Mouse (Mus musculus) intestine, embryonic 15.5 days (tissue): ENCODE measurements at regions not wholly inside any gene's neighbourhood (a gene's known extent, or its start where the extent isn't known, plus 50 kb on each side); places are given as distances from the start of the nearest gene placed in this dataset.

Source experiments
- ATAC-seq: fragments of 200-750 bp; cut with Nextera tagmentation; 2 replicates; pipeline ENCODE4 v1.8.0; 2017; ENCODE audit warnings: moderate TSS enrichment, moderate library complexity
- H3K27ac ChIP-seq: fragments of 300-500 bp; sonication (generic); 2 replicates; pipeline ENCODE4 v1.5.1; 2015; ENCODE audit warnings: mild to moderate bottlenecking, inconsistent platforms
- H3K27me3 ChIP-seq: fragments of 300-500 bp; sonication (generic); replicated peaks from 2 replicates; pipeline ENCODE4 v1.6.1; 2015; ENCODE audit warnings: inconsistent platforms
- H3K36me3 ChIP-seq: fragments of 300-500 bp; sonication (generic); 2 replicates; pipeline ENCODE4 v1.6.1; 2015; ENCODE audit warnings: inconsistent platforms
- H3K4me1 ChIP-seq: fragments of 300-500 bp; sonication (generic); replicated peaks from 2 replicates; pipeline ENCODE4 v1.6.1; 2015; ENCODE audit warnings: inconsistent platforms
- H3K4me2 ChIP-seq: fragments of 300-500 bp; sonication (generic); replicated peaks from 2 replicates; pipeline ENCODE4 v1.6.1; 2015; ENCODE audit warnings: mild to moderate bottlenecking, inconsistent platforms
- H3K4me3 ChIP-seq: fragments of 300-500 bp; sonication (generic); replicated peaks from 2 replicates; pipeline ENCODE4 v1.5.1; 2015; ENCODE audit warnings: inconsistent platforms
- H3K9ac ChIP-seq: fragments of 300-500 bp; sonication (generic); 2 replicates; pipeline ENCODE4 v1.6.1; 2015; ENCODE audit warnings: inconsistent platforms
- H3K9me3 ChIP-seq: fragments of 300-500 bp; sonication (generic); 2 replicates; pipeline ENCODE4 v1.6.1; 2016; ENCODE audit warnings: inconsistent platforms
- WGBS: fragments of 180-500 bp; shearing (Covaris S2); methylation state at CpG from one replicate; pipeline ENCODE4 v1.1.7; 2015; 5-methylcytosine and 5-hydroxymethylcytosine counted together

DNA sequence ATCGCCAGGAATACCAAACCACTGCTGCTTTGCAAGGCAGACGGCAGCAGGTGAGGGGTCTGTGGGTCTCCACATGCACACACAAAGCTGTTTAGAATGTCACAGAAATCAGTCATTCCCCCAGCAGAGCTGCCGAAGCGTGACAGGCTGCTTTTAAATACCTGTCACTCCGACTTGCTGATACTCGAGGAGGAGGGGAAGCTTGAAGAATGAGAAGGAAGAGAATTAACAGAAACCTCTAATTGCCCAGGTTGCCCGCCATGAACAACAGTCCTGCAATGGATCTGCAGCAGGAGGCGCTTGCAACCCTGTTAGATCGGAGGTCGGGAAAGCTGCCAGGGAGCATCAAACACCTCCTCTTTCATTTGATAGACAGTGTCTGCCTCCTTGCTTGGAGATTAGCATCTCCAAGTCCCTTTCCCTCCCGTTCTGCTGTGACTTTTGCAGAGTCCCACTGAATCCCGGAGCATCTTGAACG lies 150.5 kb downstream of the Abhd5 start:
- Histone ChIP-seq H3K9me3 (no peaks in the 10 kb centered on the region), H3K4me3 (no peak overlapping the region), H3K27ac (no peak overlapping the region), H3K4me1 (no peaks in the 10 kb centered on the region), H3K36me3 (no peaks in the 10 kb centered on the region), H3K4me2 (no peak overlapping the region), H3K27me3 (0 out of 2 replicates have a peak, but pooled peaks cover 4% of the 10 kb centered on the region), H3K9ac (no peak overlapping the region)
- no peak for ATAC-seq
- WGBS: 40% methylated on average over 13 of the region's 13 CpGs

DNA sequence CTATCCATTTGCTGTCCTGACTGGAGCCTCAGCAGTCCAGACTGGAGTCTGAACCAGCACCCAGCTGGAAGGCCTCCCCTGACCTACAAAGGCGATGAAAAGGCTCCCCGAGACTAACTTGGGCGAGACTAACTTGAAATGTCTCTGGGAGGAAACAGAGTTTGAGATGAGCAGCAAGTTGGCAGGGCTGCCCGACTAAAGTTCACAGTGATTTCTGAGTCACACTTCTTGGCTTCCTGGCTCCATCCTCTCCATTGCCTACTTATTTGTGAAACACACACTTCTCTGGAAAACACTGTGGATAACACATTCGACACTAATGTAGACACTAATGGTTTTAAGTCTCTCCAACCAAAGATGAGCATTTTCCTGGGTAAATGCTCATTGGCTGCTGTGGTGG lies 170.2 kb downstream of the Abhd5 start:
- Histone ChIP-seq H3K36me3 (no peaks in the 10 kb centered on the region), H3K27ac (no peak overlapping the region), H3K9me3 (no peaks in the 10 kb centered on the region), H3K27me3 (no peaks in the 10 kb centered on the region), H3K9ac (no peak overlapping the region), H3K4me2 (no peak overlapping the region), H3K4me3 (no peak overlapping the region), H3K4me1 (no peaks in the 10 kb centered on the region)
- WGBS: 66% methylated on average over 5 of the region's 5 CpGs
- no peak for ATAC-seq

DNA sequence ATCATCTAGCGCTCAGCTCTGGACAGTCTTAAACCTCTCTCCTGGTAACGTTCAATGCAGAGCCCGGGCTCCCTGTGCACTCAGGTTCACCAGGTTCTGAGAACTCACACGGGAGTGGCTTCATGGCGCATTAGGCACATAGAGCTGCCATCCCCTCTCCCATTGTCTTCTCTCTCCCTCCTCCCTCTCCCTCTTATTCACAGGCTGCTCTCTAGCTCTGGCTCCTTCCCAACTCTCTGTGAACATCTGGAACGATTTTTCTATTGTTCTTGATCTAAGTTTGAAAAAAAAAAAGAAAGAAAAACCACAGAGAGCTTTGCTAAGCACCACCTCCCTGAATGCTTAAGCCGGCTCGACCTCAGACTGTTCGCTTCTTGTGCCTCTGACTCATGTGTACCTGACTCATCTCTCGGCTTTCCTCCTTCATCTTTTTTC lies 174.2 kb downstream of the Abhd5 start:
- H3K27ac ChIP-seq: no peak overlapping the region
- no peak for ATAC-seq
- H3K9ac ChIP-seq: no peak overlapping the region
- no peaks in the 10 kb centered on the region for H3K27me3 ChIP-seq
- no peaks in the 10 kb centered on the region for H3K9me3 ChIP-seq
- H3K4me3 ChIP-seq: no peak overlapping the region
- H3K4me2 ChIP-seq: no peak overlapping the region
- H3K36me3 ChIP-seq: no peaks in the 10 kb centered on the region
- no peaks in the 10 kb centered on the region for H3K4me1 ChIP-seq
- 49% methylated on average over 10 of the region's 10 CpGs for WGBS

DNA sequence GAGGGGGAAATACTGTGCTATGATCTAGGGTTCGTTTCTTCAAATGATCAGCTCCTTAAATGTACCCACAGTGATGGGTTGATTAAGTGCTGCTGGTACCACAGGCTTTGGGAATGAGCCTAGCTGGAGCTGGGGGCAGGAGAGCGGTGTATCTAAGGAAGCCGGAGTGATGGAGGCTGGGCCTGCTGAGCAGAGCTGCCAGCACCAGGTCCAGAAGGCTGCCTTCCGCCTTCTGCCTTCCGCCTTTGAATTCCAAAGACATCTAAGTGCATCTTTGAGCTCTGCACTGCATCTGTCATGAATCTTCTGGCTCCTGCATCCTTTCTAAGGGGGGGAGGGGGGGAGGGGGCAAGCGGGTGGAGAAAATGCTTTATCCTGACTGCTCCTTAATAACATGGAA lies 176.9 kb downstream of the Abhd5 start:
- ATAC-seq: no peak
- 60% methylated on average over 6 of the region's 6 CpGs for WGBS
- no peaks in the 10 kb centered on the region for H3K4me1 ChIP-seq
- H3K27me3 ChIP-seq: no peaks in the 10 kb centered on the region
- no peak overlapping the region for H3K4me3 ChIP-seq
- no peak overlapping the region for H3K4me2 ChIP-seq
- no peaks in the 10 kb centered on the region for H3K9me3 ChIP-seq
- H3K36me3 ChIP-seq: no peaks in the 10 kb centered on the region
- no peak overlapping the region for H3K9ac ChIP-seq
- no peak overlapping the region for H3K27ac ChIP-seq

GRCm38 (mm10) chr9:122529721-122530120 lies 178.3 kb downstream of the Abhd5 start:
- Histone ChIP-seq H3K36me3 (no peaks in the 10 kb centered on the region), H3K9me3 (no peaks in the 10 kb centered on the region), H3K4me1 (no peaks in the 10 kb centered on the region), H3K4me3 (no peak overlapping the region), H3K27ac (no peak overlapping the region), H3K27me3 (no peaks in the 10 kb centered on the region), H3K9ac (no peak overlapping the region), H3K4me2 (no peak overlapping the region)
- no peak for ATAC-seq

DNA sequence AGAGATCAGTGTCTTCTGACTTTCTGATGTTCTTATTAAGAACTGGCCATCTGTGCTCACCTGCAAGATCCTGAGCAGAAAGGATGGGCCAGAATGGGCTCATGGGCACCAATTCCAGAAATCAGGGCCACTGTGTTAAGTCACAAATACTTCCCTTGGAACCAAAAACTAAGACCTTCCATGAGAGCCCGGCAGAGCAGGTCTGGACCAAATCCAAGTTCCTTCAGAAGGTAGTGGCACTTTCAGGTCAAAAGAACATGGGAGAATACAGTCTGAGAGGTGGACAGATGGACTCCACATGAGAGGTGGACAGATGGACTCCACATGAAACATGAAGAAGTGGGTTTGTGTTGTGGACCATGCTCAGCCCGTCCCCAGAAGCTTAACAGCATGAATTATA lies 180.4 kb downstream of the Abhd5 start:
- H3K36me3 ChIP-seq: no peaks in the 10 kb centered on the region
- H3K9me3 ChIP-seq: no peaks in the 10 kb centered on the region
- H3K27me3 ChIP-seq: no peaks in the 10 kb centered on the region
- no peak overlapping the region for H3K9ac ChIP-seq
- no peaks in the 10 kb centered on the region for H3K4me1 ChIP-seq
- no peak overlapping the region for H3K4me3 ChIP-seq
- H3K4me2 ChIP-seq: no peak overlapping the region
- WGBS: 81% methylated on average over 2 of the region's 2 CpGs
- no peak for ATAC-seq
- no peak overlapping the region for H3K27ac ChIP-seq

- H3K4me3 ChIP-seq: no peak overlapping the region
- WGBS: 28% methylated on average over 15 of the region's 15 CpGs
- no peaks in the 10 kb centered on the region for H3K9me3 ChIP-seq
- no peaks in the 10 kb centered on the region for H3K4me1 ChIP-seq
- no peak overlapping the region for H3K27ac ChIP-seq
- no peak for ATAC-seq
- no peak overlapping the region for H3K9ac ChIP-seq
- H3K36me3 ChIP-seq: no peaks in the 10 kb centered on the region
- H3K27me3 ChIP-seq: no peaks in the 10 kb centered on the region
- H3K4me2 ChIP-seq: no peak overlapping the region
These were observed 182.9 kb downstream of the Abhd5 start for GRCm38 (mm10) chr9:122534121-122534814.

DNA sequence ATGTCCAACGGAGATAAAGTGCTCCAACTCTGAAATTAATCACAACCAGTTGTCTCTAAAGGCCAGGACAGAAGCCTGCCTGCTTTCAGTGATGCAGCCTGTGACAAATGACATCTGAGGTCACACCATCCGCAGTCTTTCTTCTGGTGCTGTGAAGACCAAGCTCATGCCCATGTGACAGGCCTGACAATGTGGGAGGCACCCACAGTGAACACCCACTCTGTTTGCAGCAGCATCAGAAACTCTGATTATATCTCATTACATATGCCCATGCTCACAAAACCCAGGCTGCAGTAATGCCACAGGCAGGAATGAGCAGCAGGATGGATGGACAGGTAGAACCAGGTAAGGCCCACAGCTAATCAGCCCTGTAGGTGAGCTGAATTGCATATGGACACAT lies 183.6 kb downstream of the Abhd5 start:
- no peak for ATAC-seq
- no peak overlapping the region for H3K9ac ChIP-seq
- H3K4me1 ChIP-seq: no peaks in the 10 kb centered on the region
- H3K4me3 ChIP-seq: no peak overlapping the region
- no peak overlapping the region for H3K4me2 ChIP-seq
- no peaks in the 10 kb centered on the region for H3K9me3 ChIP-seq
- H3K27ac ChIP-seq: no peak overlapping the region
- WGBS: 54% methylated on average over 2 of the region's 2 CpGs
- no peaks in the 10 kb centered on the region for H3K27me3 ChIP-seq
- no peaks in the 10 kb centered on the region for H3K36me3 ChIP-seq

- no peak overlapping the region for H3K27ac ChIP-seq
- 27% methylated on average over 3 of the region's 3 CpGs for WGBS
- no peaks in the 10 kb centered on the region for H3K9me3 ChIP-seq
- ATAC-seq: no peak
- H3K4me2 ChIP-seq: no peak overlapping the region
- H3K4me1 ChIP-seq: no peaks in the 10 kb centered on the region
- H3K27me3 ChIP-seq: no peaks in the 10 kb centered on the region
- no peak overlapping the region for H3K9ac ChIP-seq
- no peaks in the 10 kb centered on the region for H3K36me3 ChIP-seq
- H3K4me3 ChIP-seq: no peak overlapping the region
These were observed 188.7 kb downstream of the Abhd5 start for GRCm38 (mm10) chr9:122540091-122540490.

DNA sequence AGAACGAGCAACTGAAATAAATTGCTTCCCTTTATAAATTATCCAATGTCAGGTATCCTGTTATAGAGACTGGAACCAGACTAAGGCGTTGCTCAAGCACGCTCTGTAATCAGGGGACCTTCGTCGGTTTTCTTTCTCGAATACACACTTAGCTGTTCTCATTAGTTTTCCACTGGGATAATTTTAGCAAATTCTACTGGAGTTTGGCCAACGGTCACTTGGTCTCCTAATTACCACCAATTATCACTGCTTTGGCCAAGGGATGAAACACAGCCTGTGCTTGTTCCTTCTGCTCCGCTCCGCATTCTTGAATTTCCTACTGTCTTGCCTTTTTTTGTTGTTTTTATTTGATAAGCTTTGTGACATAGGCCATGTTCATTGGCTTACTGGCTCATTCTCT lies 191.1 kb upstream of the Topaz1 start:
- Histone ChIP-seq H3K27me3 (no peaks in the 10 kb centered on the region), H3K27ac (no peak overlapping the region), H3K4me1 (no peaks in the 10 kb centered on the region), H3K9ac (no peak overlapping the region), H3K36me3 (no peaks in the 10 kb centered on the region), H3K4me3 (no peak overlapping the region), H3K9me3 (no peaks in the 10 kb centered on the region), H3K4me2 (no peak overlapping the region)
- WGBS: 86% methylated on average over 9 of the region's 9 CpGs
- ATAC-seq: no peak

- Histone ChIP-seq H3K4me3 (no peak overlapping the region), H3K4me1 (peaks cover 16% of the 10 kb centered on the region), H3K9me3 (no peaks in the 10 kb centered on the region), H3K4me2 (no peak overlapping the region), H3K9ac (no peak overlapping the region), H3K27me3 (peaks cover 43% of the 10 kb centered on the region), H3K27ac (no peak overlapping the region), H3K36me3 (no peaks in the 10 kb centered on the region)
- ATAC-seq: no peak
- WGBS: 74% methylated on average over 3 of the region's 3 CpGs
These were observed 181.1 kb upstream of the Topaz1 start for GRCm38 (mm10) chr9:122566060-122566459.

- Histone ChIP-seq H3K9me3 (no peaks in the 10 kb centered on the region), H3K4me2 (peak overlapping the region; percentile 82), H3K36me3 (no peaks in the 10 kb centered on the region), H3K9ac (peak overlapping the region; percentile 15; the same call in 1 of the 2 replicates), H3K27ac (no peak overlapping the region), H3K4me3 (peak overlapping the region; percentile 38), H3K27me3 (peaks cover 65% of the 10 kb centered on the region), H3K4me1 (peaks cover 27% of the 10 kb centered on the region)
- under 1% methylated on average over 67 of the region's 68 CpGs for WGBS
- peak; percentile 54 for ATAC-seq
These were observed 178.3 kb upstream of the Topaz1 start for GRCm38 (mm10) chr9:122568691-122569441.
